In the genomic region with DNA sequence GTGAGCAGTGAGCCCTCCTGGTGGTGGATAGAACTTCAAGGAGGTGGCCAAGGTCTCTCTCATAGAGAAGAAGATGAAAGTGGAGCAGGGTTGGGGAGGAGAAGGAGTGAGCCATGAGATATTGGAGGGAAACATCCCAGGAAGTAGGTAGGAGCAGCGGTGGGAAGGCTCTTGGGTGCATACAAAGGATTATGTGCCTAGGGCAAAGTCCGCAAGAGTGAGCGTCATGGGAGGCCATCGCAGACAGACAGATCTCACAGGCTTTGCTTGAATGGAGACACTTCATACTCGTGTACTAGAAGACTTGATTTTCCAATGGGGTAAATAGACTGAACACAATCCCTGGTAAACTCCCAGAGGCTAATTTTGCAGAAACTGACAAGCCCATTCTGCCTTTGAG, we compare ENCODE assay signal across 18 mouse cellular contexts.
"Had no signal": no experiment of that assay in that cellular context is flagged by ENCODE, and none has a peak within 500 bp of the region (broad histone marks: within the 10 kb centered on the region; RNA-seq: fewer than 3 reads in every experiment).

No protein-coding gene starts in this region.

- H3K9me3 ChIP-seq: lung, embryonic 15.5 days; megakaryocyte, embryonic 14.5 days; midbrain, embryonic 13.5 days; midbrain, embryonic 15.5 days; neural tube, embryonic 12.5 days; stomach, embryonic 15.5 days had no signal

- H3K27me3 ChIP-seq: lung, embryonic 15.5 days; megakaryocyte, embryonic 14.5 days; midbrain, embryonic 13.5 days; midbrain, embryonic 15.5 days; neural tube, embryonic 12.5 days; stomach, embryonic 15.5 days had no signal

- H3K4me1 ChIP-seq: neural tube, embryonic 12.5 days had no signal

- H3K4me2 ChIP-seq: lung, embryonic 15.5 days; midbrain, embryonic 11.5 days; midbrain, embryonic 13.5 days; midbrain, embryonic 15.5 days; neural tube, embryonic 12.5 days; stomach, embryonic 15.5 days had no signal

- H3K9ac ChIP-seq: liver, postnatal 0 days; lung, embryonic 15.5 days; midbrain, embryonic 13.5 days; midbrain, embryonic 15.5 days; neural tube, embryonic 12.5 days; stomach, embryonic 15.5 days had no signal

- H3K36me3 ChIP-seq: lung, embryonic 15.5 days; stomach, embryonic 15.5 days had no signal

- H3K27ac ChIP-seq: lung, embryonic 15.5 days; macrophage; midbrain, embryonic 13.5 days; midbrain, embryonic 15.5 days; neural tube, embryonic 12.5 days; stomach, embryonic 15.5 days; stomach, postnatal 0 days had no signal

- H3K4me3 ChIP-seq: lung, embryonic 15.5 days; megakaryocyte, embryonic 14.5 days; midbrain, embryonic 13.5 days; midbrain, embryonic 15.5 days; neural tube, embryonic 12.5 days; stomach, embryonic 15.5 days had no signal

- ATAC-seq: liver, postnatal 0 days; lung, postnatal 0 days; midbrain, embryonic 13.5 days; midbrain, embryonic 15.5 days had no signal

- DNase-seq: liver, postnatal 0 days; lung, adult 2 months; lung, postnatal 14 days; lung, postnatal 36 days; right cerebral cortex, postnatal 14 days; thymus, adult 2 months; thymus, postnatal 25 days; thymus, postnatal 4 days had no signal
